Mouse (Mus musculus) hindbrain, embryonic 14.5 days (tissue): ENCODE results near the gene Hsd11b2. TPM values are rescaled to one million over a fixed set of nuclear protein-coding genes. Genes with fewer than 3 reads are reported as not detected.

Source experiments
- ATAC-seq: fragments of 200-750 bp; cut with Nextera tagmentation; 2 replicates; pipeline ENCODE4 v1.8.0; 2017; ENCODE audit warnings: moderate number of reproducible peaks, mild to moderate bottlenecking, moderate TSS enrichment, moderate library complexity; ENCODE audit not compliant: low FRiP score
- DNase-seq: peaks from one replicate; pipeline ENCODE4 v3.0.0-alpha.2; 2015; ENCODE audit warnings: low spot score
- H3K27ac ChIP-seq: fragments of 300-500 bp; sonication (generic); 2 replicates; pipeline ENCODE4 v1.5.1; 2014; ENCODE audit warnings: mild to moderate bottlenecking, moderate library complexity
- H3K27me3 ChIP-seq: fragments of 300-500 bp; sonication (generic); 2 replicates; pipeline ENCODE4 v1.6.1; 2014; ENCODE audit warnings: mild to moderate bottlenecking, low read length, mixed read lengths; ENCODE audit not compliant: control insufficient read depth, insufficient read depth
- H3K36me3 ChIP-seq: fragments of 300-500 bp; sonication (generic); replicated peaks from 2 replicates; pipeline ENCODE4 v1.6.1; 2014; ENCODE audit not compliant: control insufficient read depth, insufficient read depth
- H3K4me1 ChIP-seq: fragments of 300-500 bp; sonication (generic); replicated peaks from 2 replicates; pipeline ENCODE4 v1.6.1; 2014; ENCODE audit warnings: antibody characterized with exemption, low read length, mixed read lengths; ENCODE audit not compliant: control insufficient read depth, insufficient read depth
- H3K4me2 ChIP-seq: fragments of 300-500 bp; sonication (generic); replicated peaks from 2 replicates; pipeline ENCODE4 v1.6.1; 2014; ENCODE audit warnings: mild to moderate bottlenecking, moderate library complexity
- H3K4me3 ChIP-seq: fragments of 300-500 bp; sonication (generic); replicated peaks from 2 replicates; pipeline ENCODE4 v1.5.1; 2014; ENCODE audit warnings: mild to moderate bottlenecking, low read length
- H3K9ac ChIP-seq: fragments of 300-500 bp; sonication (generic); 2 replicates; pipeline ENCODE4 v1.6.1; 2014
- H3K9me3 ChIP-seq: fragments of 300-500 bp; sonication (generic); 2 replicates; pipeline ENCODE4 v1.6.1; 2016; ENCODE audit warnings: low read length; ENCODE audit not compliant: control insufficient read depth
- WGBS: fragments of 180-500 bp; shearing (Covaris S2); extraction: QIAGEN DNeasy Blood & Tissue Kit; methylation state at CpG from one replicate; pipeline ENCODE4 v1.1.7; 2014; 5-methylcytosine and 5-hydroxymethylcytosine counted together
- polyA plus RNA-seq: library from polyadenylated mRNA; unstranded; fragments of >200 nt; fragmentation: Nextera tagmentation; extraction: Ambion mirVana; gene quantifications from 2 replicates; pipeline ENCODE4 v1.2.1, GENCODE M21; 2014

The Hsd11b2 gene
- polyA plus RNA-seq, 1 experiment from 2014 or later: 6.1 TPM

- H3K9ac ChIP-seq: peak overlapping the region; percentile 39; the same call in 1 of the 2 replicates
- ATAC-seq: no peak
- H3K27ac ChIP-seq: no peak overlapping the region
- WGBS: 22% methylated on average over 17 of the region's 17 CpGs
- H3K9me3 ChIP-seq: no peaks in the 10 kb centered on the region
- no peak overlapping the region for H3K4me3 ChIP-seq
- H3K4me1 ChIP-seq: peaks cover 37% of the 10 kb centered on the region
- 0 out of 2 replicates have a peak overlapping the region, but pooled peaks have one; percentile 16 for H3K4me2 ChIP-seq
- peak; percentile 57 for DNase-seq
- peaks cover 12% of the 10 kb centered on the region; the same call in 1 of the 2 replicates for H3K36me3 ChIP-seq
- no peaks in the 10 kb centered on the region for H3K27me3 ChIP-seq
Measured at GRCm38 (mm10) chr8:105473816-105474606, 44.5 kb upstream of the Hsd11b2 start.

GRCm38 (mm10) chr8:105474680-105475079 is 43.9 kb upstream of the Hsd11b2 start:
- Histone ChIP-seq H3K27me3 (no peaks in the 10 kb centered on the region), H3K9me3 (no peaks in the 10 kb centered on the region), H3K9ac (peak overlapping the region; percentile 39; the same call in 1 of the 2 replicates), H3K36me3 (peaks cover 12% of the 10 kb centered on the region; the same call in 1 of the 2 replicates), H3K4me2 (0 out of 2 replicates have a peak overlapping the region, but pooled peaks have one; percentile 16), H3K4me3 (no peak overlapping the region), H3K4me1 (peaks cover 30% of the 10 kb centered on the region), H3K27ac (no peak overlapping the region)
- DNase-seq (no peak), ATAC-seq (no peak)
- whole genome bisulfite sequencing: 40% methylated on average over 5 of the region's 5 CpGs

DNA sequence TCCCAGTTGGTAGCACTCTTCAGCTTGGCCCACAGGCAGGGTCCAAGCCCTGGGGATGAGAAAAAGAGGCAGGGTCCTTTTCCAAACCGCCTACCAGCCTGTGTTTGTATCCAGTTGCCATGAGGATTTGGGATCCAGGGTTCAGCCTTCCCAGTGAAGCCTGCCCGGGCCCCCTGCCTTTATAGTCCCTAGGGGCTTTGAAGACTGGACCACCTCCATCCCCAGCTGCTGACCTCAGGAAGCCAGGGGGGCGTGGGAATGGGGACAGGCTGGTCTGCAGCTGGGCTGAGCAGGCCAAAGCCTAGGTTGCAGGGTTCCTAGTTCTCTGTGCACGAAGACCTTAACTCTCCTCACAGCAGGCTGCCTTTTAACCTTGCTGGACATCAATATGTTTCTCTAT is 43.3 kb upstream of the Hsd11b2 start:
- 40% methylated on average over 4 of the region's 4 CpGs for WGBS
- ATAC-seq: no peak
- Histone ChIP-seq H3K27me3 (no peaks in the 10 kb centered on the region), H3K27ac (no peak overlapping the region), H3K4me3 (no peak overlapping the region), H3K36me3 (peaks cover 12% of the 10 kb centered on the region; the same call in 1 of the 2 replicates), H3K9ac (no peak overlapping the region), H3K4me2 (no peak overlapping the region), H3K9me3 (no peaks in the 10 kb centered on the region), H3K4me1 (peaks cover 25% of the 10 kb centered on the region)
- DNase-seq: no peak

DNA sequence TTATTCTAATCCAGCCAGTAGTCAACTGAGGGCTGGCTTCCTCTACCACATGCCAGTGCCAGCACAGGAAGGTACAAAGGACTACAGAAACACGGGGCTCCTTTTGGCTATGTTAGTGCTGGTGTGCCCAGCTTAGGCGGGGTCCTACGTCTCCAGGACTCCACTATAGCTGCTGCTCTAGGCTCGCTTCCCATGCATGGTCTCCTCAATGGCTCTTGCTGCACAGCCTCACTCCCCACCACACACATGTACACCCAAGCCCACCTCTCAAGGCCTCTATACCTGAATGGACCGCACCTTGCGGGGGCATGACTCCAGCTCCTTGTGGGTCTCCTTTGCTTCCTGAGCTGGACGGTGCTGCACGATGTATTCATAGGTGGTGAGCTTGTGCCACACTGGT is 42.8 kb upstream of the Hsd11b2 start:
- H3K27me3 ChIP-seq: no peaks in the 10 kb centered on the region
- peaks cover 12% of the 10 kb centered on the region; the same call in 1 of the 2 replicates for H3K36me3 ChIP-seq
- H3K4me3 ChIP-seq: no peak overlapping the region
- H3K27ac ChIP-seq: no peak overlapping the region
- H3K4me1 ChIP-seq: peaks cover 20% of the 10 kb centered on the region
- H3K9ac ChIP-seq: no peak overlapping the region
- H3K4me2 ChIP-seq: no peak overlapping the region
- ATAC-seq (no peak), DNase-seq (no peak)
- WGBS: 88% methylated on average over 8 of the region's 8 CpGs
- no peaks in the 10 kb centered on the region for H3K9me3 ChIP-seq

DNA sequence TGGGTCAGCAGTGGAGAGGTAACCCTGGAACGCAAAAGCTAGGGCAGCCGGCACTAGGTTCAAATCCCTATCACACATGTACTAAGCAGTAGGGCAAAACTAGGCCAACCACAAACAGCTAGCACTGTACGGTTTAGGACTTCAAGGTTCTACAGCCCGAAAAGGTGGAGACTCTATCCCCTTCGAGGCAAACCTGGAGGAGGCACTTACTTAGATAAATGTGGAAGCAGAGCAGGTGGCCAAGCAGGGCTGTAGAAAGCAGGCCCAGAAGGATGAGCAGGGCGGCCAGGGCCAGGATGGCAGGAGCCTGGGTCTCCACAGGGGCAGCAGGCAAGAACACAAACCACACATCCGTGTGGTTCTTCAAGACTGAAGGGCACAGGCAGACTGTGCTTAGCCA is 42.4 kb upstream of the Hsd11b2 start:
- H3K9me3 ChIP-seq: no peaks in the 10 kb centered on the region
- H3K4me1 ChIP-seq: peaks cover 16% of the 10 kb centered on the region
- no peak overlapping the region for H3K4me3 ChIP-seq
- no peak overlapping the region for H3K4me2 ChIP-seq
- no peak overlapping the region for H3K27ac ChIP-seq
- no peaks in the 10 kb centered on the region for H3K27me3 ChIP-seq
- WGBS: 91% methylated on average over 7 of the region's 7 CpGs
- ATAC-seq: no peak
- peaks cover 12% of the 10 kb centered on the region; the same call in 1 of the 2 replicates for H3K36me3 ChIP-seq
- DNase-seq: no peak
- no peak overlapping the region for H3K9ac ChIP-seq

DNA sequence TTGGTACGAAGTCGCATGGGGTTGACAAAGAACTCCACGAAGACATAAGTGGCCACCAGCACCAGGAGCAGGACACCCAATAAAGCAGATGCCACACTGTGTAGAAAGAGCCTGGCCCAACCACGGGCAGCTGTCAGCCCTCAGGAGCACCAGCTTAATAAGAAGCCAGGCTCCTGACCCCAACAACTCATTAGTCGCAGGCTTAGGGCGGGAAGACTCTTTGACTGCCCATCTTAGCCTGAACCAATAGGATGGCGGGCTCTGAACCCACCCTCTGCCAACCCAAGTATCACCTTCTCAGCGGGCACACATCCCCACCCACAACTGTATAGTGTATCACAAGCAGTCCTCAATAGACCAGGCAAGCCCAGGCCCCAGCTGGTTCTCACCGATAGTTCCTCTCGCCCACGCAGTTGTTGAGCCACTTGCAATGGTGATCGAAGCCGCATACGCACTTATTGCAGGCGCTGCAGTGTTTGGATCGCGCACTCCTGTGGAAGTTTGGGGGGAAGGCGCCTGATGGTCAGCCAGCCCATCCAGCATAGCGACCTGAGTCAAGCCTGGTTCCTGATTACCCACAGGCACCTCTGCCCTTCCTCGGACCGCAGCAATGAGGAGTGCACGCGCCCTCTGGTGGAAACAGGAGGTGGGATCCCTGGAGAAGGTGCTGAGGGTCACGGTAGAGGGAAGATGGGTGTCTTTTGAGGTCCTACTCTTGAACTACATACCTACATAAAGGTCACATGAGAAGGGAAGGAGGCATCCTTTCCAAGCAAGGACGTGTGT is 41.7 kb upstream of the Hsd11b2 start:
- peaks cover 12% of the 10 kb centered on the region; the same call in 1 of the 2 replicates for H3K36me3 ChIP-seq
- no peak overlapping the region for H3K4me3 ChIP-seq
- H3K4me2 ChIP-seq: no peak overlapping the region
- H3K4me1 ChIP-seq: peaks cover 16% of the 10 kb centered on the region
- DNase-seq: no peak
- H3K27ac ChIP-seq: no peak overlapping the region
- no peaks in the 10 kb centered on the region for H3K9me3 ChIP-seq
- no peak for ATAC-seq
- no peak overlapping the region for H3K9ac ChIP-seq
- H3K27me3 ChIP-seq: no peaks in the 10 kb centered on the region
- WGBS: 43% methylated on average over 25 of the region's 25 CpGs

GRCm38 (mm10) chr8:105477792-105478191 is 40.8 kb upstream of the Hsd11b2 start:
- H3K4me3 ChIP-seq: no peak overlapping the region
- ATAC-seq (no peak), DNase-seq (no peak)
- no peak overlapping the region for H3K4me2 ChIP-seq
- H3K9me3 ChIP-seq: no peaks in the 10 kb centered on the region
- no peak overlapping the region for H3K9ac ChIP-seq
- peaks cover 16% of the 10 kb centered on the region for H3K4me1 ChIP-seq
- H3K27me3 ChIP-seq: no peaks in the 10 kb centered on the region
- H3K36me3 ChIP-seq: peaks cover 12% of the 10 kb centered on the region; the same call in 1 of the 2 replicates
- no peak overlapping the region for H3K27ac ChIP-seq
- 79% methylated on average over 3 of the region's 3 CpGs for WGBS

- no peak for ATAC-seq
- WGBS: 27% methylated on average over 2 of the region's 2 CpGs
Measured at GRCm38 (mm10) chr8:105481013-105481412, 37.5 kb upstream of the Hsd11b2 start.

GRCm38 (mm10) chr8:105481453-105481852 is 37.1 kb upstream of the Hsd11b2 start:
- DNase-seq (no peak), ATAC-seq (no peak)
- no peaks in the 10 kb centered on the region for H3K9me3 ChIP-seq
- no peak overlapping the region for H3K9ac ChIP-seq
- no peak overlapping the region for H3K4me2 ChIP-seq
- peaks cover 25% of the 10 kb centered on the region for H3K36me3 ChIP-seq
- no peak overlapping the region for H3K27ac ChIP-seq
- no peak overlapping the region for H3K4me3 ChIP-seq
- no peaks in the 10 kb centered on the region for H3K4me1 ChIP-seq
- no peaks in the 10 kb centered on the region for H3K27me3 ChIP-seq
- 65% methylated on average over 6 of the region's 6 CpGs for WGBS

More at GRCm38 (mm10) chr8:105481013-105481412, 37.5 kb upstream of the Hsd11b2 start:
- no peak overlapping the region for H3K4me3 ChIP-seq
- no peak overlapping the region for H3K9ac ChIP-seq
- H3K27ac ChIP-seq: no peak overlapping the region
- H3K36me3 ChIP-seq: peaks cover 25% of the 10 kb centered on the region
- no peak for DNase-seq
- no peaks in the 10 kb centered on the region for H3K4me1 ChIP-seq
- no peaks in the 10 kb centered on the region for H3K9me3 ChIP-seq
- no peaks in the 10 kb centered on the region for H3K27me3 ChIP-seq
- H3K4me2 ChIP-seq: no peak overlapping the region
